Mouse (Mus musculus) retina, postnatal 1 day (tissue): ENCODE data around the gene Syne1.

Experiments used
- DNase-seq: peaks from one replicate; pipeline ENCODE4 v3.0.0-alpha.2; 2012

Gene Syne1

GRCm38 (mm10) chr10:5551382-5551781, at the start of gene Syne1:
TSS of gene Syne1 (minus strand) at chr10:5551482.
- DNase-seq: no peak

- peak; percentile 81 for DNase-seq
Observed at GRCm38 (mm10) chr10:5600123-5600522, 48.8 kb upstream of the Syne1 start.

DNA sequence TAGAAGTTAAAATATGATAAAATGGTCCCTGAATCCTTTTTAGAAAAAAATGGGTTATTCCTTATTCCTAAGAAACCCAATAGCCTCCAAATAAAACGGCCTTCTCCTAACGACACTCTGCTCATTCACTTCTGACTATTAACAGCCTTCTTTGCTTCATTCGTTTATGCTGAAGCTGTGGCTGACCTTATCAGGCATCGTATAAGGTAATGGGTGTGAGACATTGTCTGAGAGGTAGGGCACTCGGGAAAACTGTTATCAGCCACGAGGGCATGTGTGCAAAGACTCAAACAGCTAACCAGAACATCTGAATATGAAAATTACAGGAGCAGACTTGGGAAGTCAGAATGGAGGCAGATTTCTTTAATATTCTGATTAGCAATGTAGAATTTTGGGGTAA, 45.3 kb upstream of the Syne1 start:
- DNase-seq: no peak

- no peak for DNase-seq
Observed at GRCm38 (mm10) chr10:5594457-5594856, 43.2 kb upstream of the Syne1 start.

GRCm38 (mm10) chr10:5593464-5593863, 42.2 kb upstream of the Syne1 start, which contains the start of gene Myct1:
TSS of gene Myct1 (plus strand) at chr10:5593775.
- no peak for DNase-seq

- no peak for DNase-seq
Observed at GRCm38 (mm10) chr10:5591996-5592395, 40.7 kb upstream of the Syne1 start.

DNA sequence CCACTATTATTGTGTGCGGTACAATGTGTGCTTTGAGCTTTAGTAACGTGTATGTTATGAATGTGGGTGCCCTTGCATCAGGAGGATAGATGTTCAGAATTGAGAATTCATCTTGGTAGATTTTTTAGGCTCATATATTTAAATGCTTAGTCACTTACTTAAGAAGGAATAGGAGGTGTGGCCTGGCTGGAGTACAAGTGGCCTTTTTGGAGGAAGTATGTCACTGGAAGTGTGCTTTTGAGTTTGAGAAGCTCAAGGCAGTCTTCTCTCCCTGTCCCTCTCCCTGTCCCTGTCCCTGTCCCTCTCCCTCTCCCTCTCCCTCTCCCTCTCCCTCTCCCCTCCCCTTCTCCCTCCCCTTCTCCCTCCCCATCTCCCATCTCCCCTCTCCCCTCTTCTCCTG, 39.8 kb upstream of the Syne1 start:
- no peak for DNase-seq

- DNase-seq: no peak
Observed at GRCm38 (mm10) chr10:5573328-5573727, 22.0 kb upstream of the Syne1 start.

GRCm38 (mm10) chr10:5571332-5571731, 20.1 kb upstream of the Syne1 start:
- DNase-seq: no peak

GRCm38 (mm10) chr10:5570059-5570458, 18.8 kb upstream of the Syne1 start:
- no peak for DNase-seq

- no peak for DNase-seq
Observed at GRCm38 (mm10) chr10:5568991-5569390, 17.7 kb upstream of the Syne1 start.

DNA sequence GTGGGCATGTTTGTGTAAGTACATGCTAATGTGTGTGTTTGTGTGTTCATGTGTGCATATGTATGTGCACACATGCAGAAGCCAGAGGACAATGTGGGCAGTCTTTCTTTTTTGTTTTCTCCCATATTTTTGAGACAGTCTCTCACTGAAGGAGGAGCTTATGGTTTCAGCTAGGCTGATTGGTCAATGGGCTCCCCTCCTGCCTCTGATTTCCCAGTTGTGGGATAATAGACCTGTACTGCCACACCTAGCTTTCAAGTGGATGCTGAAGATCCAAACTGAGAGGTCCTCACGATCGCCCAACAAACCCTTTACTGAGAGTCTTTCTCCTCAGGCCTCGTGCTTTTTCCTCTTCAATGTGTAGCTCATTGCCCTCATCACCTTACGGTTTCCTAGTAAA, 10.4 kb upstream of the Syne1 start:
- DNase-seq: no peak

DNA sequence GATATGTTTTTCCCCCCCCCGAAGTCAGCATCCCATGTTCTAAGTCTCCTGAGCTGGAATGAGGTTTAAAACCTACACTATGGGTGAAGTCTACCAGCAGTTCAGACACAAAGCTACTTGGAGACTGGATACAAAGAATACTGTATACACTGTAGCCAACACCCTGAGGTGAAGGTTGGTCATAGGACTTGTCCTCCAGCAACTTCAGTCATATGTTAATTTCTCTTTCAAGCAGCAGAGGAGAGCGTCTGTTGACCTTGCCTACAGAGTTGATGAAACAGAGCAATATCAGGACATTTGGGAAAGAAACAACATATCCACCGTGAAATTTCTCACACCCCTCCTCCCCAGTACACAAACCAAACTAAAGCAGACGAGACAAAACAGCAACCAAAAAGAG, 9.2 kb upstream of the Syne1 start:
- no peak for DNase-seq

GRCm38 (mm10) chr10:5558808-5559207, 7.5 kb upstream of the Syne1 start:
- DNase-seq: no peak

DNA sequence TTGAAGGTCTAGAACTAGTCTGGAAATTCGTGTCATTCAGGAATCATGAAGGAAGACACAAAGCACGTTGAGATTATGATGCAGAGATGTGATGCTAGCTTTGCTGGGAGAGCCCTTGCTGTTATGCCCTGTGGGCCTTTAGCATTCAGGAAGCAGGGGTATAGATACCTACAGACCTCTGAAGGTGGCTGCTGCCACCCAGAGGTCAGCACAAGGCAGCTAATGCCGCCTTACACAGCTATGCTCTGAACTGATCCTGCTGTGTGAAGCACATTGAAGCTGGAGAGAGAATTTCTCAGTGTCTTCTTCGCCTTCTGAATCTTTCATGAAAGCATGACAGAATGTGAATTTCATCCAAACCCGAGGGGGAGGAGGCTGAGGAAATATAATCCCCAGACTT, 3.7 kb upstream of the Syne1 start:
- peak; percentile 55 for DNase-seq

GRCm38 (mm10) chr10:5550168-5551021, 887 bp downstream of the Syne1 start:
- DNase-seq: peak; percentile 88

DNA sequence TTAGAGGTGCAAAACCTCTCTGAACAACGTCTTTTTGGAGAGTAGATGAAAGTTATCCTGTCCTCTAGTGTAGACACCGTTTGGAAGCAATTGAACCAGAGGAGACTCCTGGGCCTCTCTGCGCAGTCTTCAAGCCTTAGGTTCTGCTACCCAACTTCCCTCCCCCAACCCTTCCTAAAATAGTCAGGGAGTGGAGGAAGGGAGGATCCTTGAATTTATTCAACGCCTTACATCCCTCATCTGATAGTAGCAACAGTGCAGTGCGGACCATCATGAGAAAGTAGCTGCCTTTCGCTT, 1.5 kb downstream of the Syne1 start:
- DNase-seq: no peak

GRCm38 (mm10) chr10:5548651-5549050, 2.6 kb downstream of the Syne1 start:
- DNase-seq: no peak

DNA sequence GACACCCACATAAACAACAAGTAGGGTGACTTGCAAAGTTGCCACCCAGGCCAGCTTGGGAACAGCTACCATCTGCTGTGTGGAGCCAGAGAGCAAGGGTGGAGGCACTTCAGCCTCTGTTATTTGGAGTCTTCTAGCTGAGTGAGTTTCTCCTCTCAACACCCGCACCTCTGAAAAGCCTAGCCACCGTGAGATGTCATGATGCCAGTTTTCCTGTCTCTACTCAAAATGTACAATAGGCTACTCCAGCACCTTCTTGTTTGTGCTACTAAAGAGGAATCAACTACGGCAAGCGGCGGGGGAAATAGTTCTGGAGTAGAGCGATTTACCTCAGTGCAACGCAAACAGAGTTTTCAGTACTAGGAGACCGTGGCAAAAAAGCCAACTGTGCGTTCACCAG, 3.5 kb downstream of the Syne1 start:
- DNase-seq: no peak

DNA sequence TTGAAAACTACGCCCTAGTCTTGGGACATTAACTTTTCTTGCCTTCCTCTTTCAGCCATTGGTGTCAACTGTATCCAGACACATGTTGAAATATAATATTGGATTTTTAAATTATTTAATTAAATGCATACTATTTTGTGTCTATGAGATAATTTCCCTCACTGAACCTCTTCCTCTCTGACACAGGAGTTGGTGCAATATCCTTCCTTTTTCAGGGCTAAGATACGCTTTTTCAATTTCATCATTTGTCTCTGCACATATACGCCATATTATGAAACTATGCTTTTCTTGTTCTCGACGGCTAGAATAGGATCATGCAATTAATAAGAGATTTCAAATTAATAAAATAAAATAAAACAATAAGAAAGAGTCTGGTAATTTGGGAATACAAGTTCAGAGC, 4.9 kb downstream of the Syne1 start:
- DNase-seq: no peak

GRCm38 (mm10) chr10:5528284-5528683, 23.0 kb downstream of the Syne1 start:
- peak; percentile 36 for DNase-seq

- no peak for DNase-seq
Observed at GRCm38 (mm10) chr10:5527634-5528033, 23.6 kb downstream of the Syne1 start.

DNA sequence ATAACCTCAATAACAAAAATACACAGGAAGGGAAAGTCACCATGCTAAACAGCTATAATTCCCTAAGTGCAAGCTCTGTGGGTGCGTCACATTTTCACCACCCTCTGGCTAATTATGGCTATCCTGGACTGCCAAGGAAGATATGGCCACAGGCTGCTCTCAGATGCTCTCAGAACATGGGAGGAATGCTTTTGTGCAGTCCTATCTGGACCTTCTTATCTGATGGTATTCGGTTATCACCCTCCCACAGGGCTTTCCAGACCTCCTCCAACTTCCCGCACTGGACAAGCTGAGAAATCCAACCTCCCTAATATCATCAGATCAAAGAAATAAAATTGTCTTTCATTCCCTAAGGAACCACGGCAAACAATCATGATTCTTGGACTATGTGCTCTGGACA, 28.4 kb downstream of the Syne1 start:
- no peak for DNase-seq

DNA sequence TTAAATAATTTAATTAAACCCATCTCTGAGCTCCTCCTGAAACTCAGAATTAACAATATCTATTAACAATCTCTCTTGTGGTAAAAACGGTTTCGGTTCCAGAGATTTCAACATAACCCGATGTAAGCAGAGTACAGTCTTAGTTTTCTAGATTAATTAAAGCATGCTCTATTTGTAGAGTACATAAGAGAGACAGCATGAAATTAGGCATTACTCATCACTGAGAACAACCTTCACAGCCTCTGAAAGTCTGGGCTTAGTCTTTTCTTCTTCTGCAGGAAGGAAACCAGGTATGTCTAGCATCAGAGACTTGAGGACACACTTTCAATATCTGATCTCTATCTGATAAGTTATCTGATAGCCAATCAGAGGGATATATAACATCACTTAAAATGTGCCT, 29.0 kb downstream of the Syne1 start:
- no peak for DNase-seq

DNA sequence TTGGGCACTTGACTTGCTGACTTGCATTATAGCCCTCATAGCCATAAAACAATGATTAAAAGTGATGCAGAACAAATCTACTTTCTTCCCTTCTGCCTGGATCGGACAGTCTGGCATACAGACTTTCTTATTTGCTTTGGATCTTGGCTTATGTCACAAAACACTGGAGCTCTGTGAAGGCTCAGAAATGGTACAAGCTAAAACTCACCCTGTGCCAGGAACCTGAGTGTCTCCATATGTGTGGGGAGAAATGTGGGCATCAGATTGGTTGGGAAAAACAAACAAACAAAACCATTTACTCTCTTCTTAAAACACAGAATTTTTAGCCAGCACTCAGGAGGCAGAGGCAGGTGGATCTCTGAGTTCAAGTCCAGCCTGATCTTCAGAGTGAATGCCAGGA, 30.6 kb downstream of the Syne1 start:
- DNase-seq: no peak
